Mouse (Mus musculus): Measurements from ENCODE around the gene Zc3h18. TPM values are rescaled to one million over a fixed set of nuclear protein-coding genes. Genes with fewer than 3 reads are reported as not detected.

Zc3h18 gene
- total and polyA plus RNA-seq, 3 experiments: 11.2 to 22.1 (median 21.8) TPM

DNA sequence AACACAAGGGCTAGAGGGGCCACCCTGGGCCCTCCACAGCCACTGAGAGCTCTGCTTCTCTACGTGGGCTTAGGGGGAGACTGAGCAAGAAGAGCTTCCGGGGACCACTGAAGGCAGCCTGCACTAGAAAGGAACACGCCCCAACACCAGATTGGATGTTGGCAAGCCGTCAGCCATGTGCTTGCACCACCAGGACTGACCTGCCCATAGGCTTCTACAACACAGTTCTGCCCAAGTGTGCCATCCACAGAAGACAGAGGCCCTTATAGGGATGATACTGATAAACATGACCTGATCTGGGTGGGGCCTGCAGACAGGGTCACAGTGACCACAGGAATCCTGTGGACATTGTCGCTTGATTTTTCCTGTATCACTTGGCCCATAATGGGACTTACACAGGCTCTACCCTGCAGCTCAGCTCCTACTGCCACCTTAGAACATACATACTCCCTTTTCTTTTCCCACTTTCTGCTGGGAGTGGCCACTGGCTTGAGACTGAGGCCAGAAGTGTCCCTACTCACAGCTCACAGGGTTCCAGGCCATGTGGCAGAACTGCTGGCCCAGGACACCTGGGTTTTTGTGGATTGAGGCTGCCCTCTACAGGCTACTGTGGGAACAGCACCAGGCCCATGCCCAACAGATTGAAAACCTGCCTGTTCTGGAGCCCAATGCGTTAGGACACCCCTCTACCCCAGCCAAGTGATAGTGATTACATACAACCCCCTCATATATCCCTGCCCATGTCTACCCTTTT, 43.5 kb upstream of the Zc3h18 start:
- no peak overlapping the region for H3K27ac ChIP-seq
- no peak overlapping the region for H3K9ac ChIP-seq (ENCODE audit: low read depth, low read length)
- peak; percentile 85 to 92 for DNase-seq
- WGBS: 53% methylated on average over 6 of the region's 6 CpGs
- H3K36me3 ChIP-seq (ENCODE audit: control insufficient read depth, insufficient read depth, low read length): no peaks in the 10 kb centered on the region
- H3K27me3 ChIP-seq (ENCODE audit: control insufficient read depth, insufficient read depth, low read length): no peaks in the 10 kb centered on the region
- TF ChIP-seq POLR2A (IDR thresholded peaks at IDR 0.05; ENCODE audit: insufficient read depth, low read depth, low read length) (no peak), CTCF (IDR thresholded peaks at IDR 0.05) (peak; percentile 99; the same call in 1 of the 2 replicates), EP300 (IDR thresholded peaks at IDR 0.05; ENCODE audit: insufficient read depth, low read depth, low read length) (peak; percentile 92; the same call in 1 of the 2 replicates)
- H3K4me1 ChIP-seq (ENCODE audit: control insufficient read depth, insufficient read depth, low read length): peaks cover 14% of the 10 kb centered on the region
- intact Hi-C loops (cut with DNase I): loop anchor here (1.0 to 10.0 kb wide), 2 partner anchors 60 to 358 kb away; no protein-coding TSS in a partner anchor
- H3K4me3 ChIP-seq: no peak overlapping the region
- H3K79me2 ChIP-seq (replicated peaks; ENCODE audit: control insufficient read depth, insufficient read depth, low read length): no peaks in the 10 kb centered on the region

DNA sequence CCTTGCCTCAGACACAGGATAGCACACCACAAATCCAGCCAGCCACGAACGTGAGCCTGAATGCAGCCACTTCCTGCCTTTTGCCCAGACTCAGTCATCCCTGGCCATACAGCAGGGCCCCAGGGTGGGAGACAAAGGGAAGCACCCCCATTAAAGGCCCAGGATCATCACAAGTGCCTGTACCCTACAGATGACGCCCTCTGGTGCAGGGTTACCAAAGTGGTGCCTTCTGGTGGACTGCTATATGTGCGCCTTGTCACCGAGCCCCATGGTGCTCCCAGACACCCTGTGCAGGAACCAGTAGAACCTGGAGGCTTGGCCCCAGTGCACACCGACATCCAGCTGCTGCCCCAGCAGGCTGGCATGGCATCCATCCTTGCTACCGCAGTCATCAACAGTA, 42.9 kb upstream of the Zc3h18 start:
- H3K4me1 ChIP-seq (ENCODE audit: control insufficient read depth, insufficient read depth, low read length): peaks cover 14% of the 10 kb centered on the region
- no peak overlapping the region for H3K4me3 ChIP-seq
- TF ChIP-seq CTCF (IDR thresholded peaks at IDR 0.05) (no peak), EP300 (IDR thresholded peaks at IDR 0.05; ENCODE audit: insufficient read depth, low read depth, low read length) (no peak), POLR2A (IDR thresholded peaks at IDR 0.05; ENCODE audit: insufficient read depth, low read depth, low read length) (no peak)
- H3K36me3 ChIP-seq (ENCODE audit: control insufficient read depth, insufficient read depth, low read length): no peaks in the 10 kb centered on the region
- H3K27me3 ChIP-seq (ENCODE audit: control insufficient read depth, insufficient read depth, low read length): no peaks in the 10 kb centered on the region
- no peaks in the 10 kb centered on the region for H3K79me2 ChIP-seq (replicated peaks; ENCODE audit: control insufficient read depth, insufficient read depth, low read length)
- no peak overlapping the region for H3K27ac ChIP-seq
- WGBS: 91% methylated on average over 7 of the region's 7 CpGs
- no peak overlapping the region for H3K9ac ChIP-seq (ENCODE audit: low read depth, low read length)
- intact Hi-C loops (cut with DNase I): loop anchor here (1.0 to 10.0 kb wide), 2 partner anchors 60 to 359 kb away; no protein-coding TSS in a partner anchor
- no peak for DNase-seq

DNA sequence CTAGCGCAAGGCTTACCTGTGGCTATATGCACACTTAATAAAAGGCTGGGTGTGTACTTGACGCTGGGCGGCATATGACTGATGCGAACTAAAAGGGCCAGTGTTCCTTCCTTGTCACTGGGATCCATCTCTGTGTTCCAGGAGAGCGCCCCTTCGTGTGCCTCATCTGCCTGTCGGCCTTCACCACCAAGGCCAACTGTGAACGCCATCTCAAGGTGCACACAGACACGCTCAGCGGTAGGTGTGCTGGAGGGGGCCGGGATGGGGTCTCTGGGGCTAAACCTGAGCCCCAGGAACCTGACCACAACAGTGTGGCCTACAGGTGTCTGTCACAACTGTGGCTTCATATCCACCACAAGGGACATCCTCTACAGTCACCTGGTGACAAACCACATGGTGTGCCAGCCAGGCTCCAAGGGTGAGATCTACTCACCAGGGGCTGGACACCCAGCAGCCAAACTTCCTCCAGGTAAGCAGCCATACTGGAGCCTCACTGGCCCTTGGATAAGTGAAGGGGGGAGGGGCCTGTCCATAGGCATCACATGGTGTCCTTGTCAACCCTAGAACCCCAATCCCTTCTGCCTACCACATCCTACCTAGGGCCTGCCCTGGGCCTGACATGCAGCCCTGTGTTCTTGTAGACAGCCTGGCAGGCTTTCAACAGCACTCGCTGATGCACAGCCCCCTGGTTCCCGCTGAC, 41.5 kb upstream of the Zc3h18 start:
- Histone ChIP-seq H3K27ac (no peak overlapping the region), H3K9ac (ENCODE audit: low read depth, low read length) (no peak overlapping the region), H3K4me1 (ENCODE audit: control insufficient read depth, insufficient read depth, low read length) (peaks cover 14% of the 10 kb centered on the region), H3K27me3 (ENCODE audit: control insufficient read depth, insufficient read depth, low read length) (no peaks in the 10 kb centered on the region), H3K36me3 (ENCODE audit: control insufficient read depth, insufficient read depth, low read length) (no peaks in the 10 kb centered on the region), H3K79me2 (replicated peaks; ENCODE audit: control insufficient read depth, insufficient read depth, low read length) (no peaks in the 10 kb centered on the region), H3K4me3 (no peak overlapping the region)
- WGBS: 96% methylated on average over 13 of the region's 13 CpGs
- no peak for TF ChIP-seq CTCF (IDR thresholded peaks at IDR 0.05)
- no peak for TF ChIP-seq EP300 (IDR thresholded peaks at IDR 0.05; ENCODE audit: insufficient read depth, low read depth, low read length)
- TF ChIP-seq POLR2A (IDR thresholded peaks at IDR 0.05; ENCODE audit: insufficient read depth, low read depth, low read length): no peak
- intact Hi-C loops (cut with DNase I): loop anchor here (10.0 kb wide), 1 partner anchor 360 kb away; no protein-coding TSS in a partner anchor
- DNase-seq: no peak

DNA sequence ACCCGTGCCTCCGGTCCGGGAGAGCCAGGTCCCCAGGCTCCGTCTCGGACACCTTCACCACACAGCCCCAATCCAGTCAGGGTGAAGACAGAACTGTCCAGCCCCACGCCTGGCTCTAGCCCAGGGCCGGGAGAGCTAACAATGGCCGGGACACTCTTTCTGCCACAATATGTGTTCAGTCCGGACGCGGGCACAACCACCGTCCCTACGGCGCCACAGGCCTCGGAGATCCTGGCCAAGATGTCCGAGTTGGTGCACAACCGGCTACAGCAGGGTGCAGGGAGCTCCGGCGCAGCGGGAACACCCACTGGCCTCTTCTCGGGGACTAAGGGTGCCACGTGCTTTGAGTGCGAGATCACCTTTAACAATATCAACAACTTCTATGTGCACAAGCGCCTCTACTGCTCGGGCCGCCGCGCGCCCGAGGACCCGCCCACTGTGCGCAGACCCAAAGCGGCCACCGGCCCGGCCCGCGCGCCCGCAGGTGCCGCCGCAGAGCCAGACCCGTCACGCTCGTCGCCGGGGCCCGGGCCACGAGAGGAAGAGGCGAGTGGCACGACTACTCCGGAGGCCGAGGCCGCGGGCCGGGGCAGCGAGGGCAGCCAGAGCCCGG, 40.7 kb upstream of the Zc3h18 start:
- H3K79me2 ChIP-seq (replicated peaks; ENCODE audit: control insufficient read depth, insufficient read depth, low read length): no peaks in the 10 kb centered on the region
- no peak for DNase-seq
- no peaks in the 10 kb centered on the region for H3K27me3 ChIP-seq (ENCODE audit: control insufficient read depth, insufficient read depth, low read length)
- no peak overlapping the region for H3K4me3 ChIP-seq
- no peak overlapping the region for H3K9ac ChIP-seq (ENCODE audit: low read depth, low read length)
- WGBS: 88% methylated on average over 57 of the region's 57 CpGs
- TF ChIP-seq POLR2A (IDR thresholded peaks at IDR 0.05; ENCODE audit: insufficient read depth, low read depth, low read length) (no peak), EP300 (IDR thresholded peaks at IDR 0.05; ENCODE audit: insufficient read depth, low read depth, low read length) (no peak), CTCF (IDR thresholded peaks at IDR 0.05) (no peak)
- H3K27ac ChIP-seq: no peak overlapping the region
- peaks cover 7% of the 10 kb centered on the region for H3K4me1 ChIP-seq (ENCODE audit: control insufficient read depth, insufficient read depth, low read length)
- intact Hi-C loops (cut with DNase I): loop anchor here (10.0 kb wide), 1 partner anchor 361 kb away; no protein-coding TSS in a partner anchor
- no peaks in the 10 kb centered on the region for H3K36me3 ChIP-seq (ENCODE audit: control insufficient read depth, insufficient read depth, low read length)

DNA sequence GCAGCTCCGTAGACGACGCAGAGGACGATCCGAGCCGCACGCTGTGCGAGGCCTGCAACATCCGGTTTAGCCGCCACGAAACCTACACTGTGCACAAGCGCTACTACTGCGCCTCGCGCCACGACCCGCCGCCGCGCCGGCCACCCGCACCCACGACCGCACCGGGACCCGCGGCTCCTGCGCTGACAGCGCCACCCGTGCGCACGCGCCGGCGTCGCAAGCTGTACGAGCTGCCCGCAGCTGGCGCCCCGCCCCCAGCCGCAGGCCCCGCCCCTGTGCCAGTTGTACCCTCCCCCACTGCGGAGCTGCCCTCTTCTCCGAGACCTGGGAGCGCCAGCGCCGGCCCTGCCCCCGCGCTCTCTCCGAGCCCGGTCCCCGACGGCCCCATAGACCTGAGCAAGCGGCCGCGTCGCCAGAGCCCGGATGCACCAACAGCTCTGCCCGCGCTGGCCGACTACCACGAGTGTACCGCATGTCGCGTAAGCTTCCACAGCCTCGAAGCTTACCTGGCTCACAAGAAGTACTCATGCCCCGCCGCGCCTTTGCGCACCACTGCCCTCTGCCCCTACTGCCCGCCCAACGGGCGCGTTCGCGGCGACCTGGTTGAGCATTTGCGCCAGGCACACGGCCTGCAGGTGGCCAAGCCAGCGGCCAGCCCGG, 40.0 kb upstream of the Zc3h18 start:
- Histone ChIP-seq H3K36me3 (ENCODE audit: control insufficient read depth, insufficient read depth, low read length) (no peaks in the 10 kb centered on the region), H3K9ac (ENCODE audit: low read depth, low read length) (no peak overlapping the region), H3K4me3 (no peak overlapping the region), H3K79me2 (replicated peaks; ENCODE audit: control insufficient read depth, insufficient read depth, low read length) (no peaks in the 10 kb centered on the region), H3K27ac (no peak overlapping the region), H3K27me3 (ENCODE audit: control insufficient read depth, insufficient read depth, low read length) (no peaks in the 10 kb centered on the region), H3K4me1 (ENCODE audit: control insufficient read depth, insufficient read depth, low read length) (peaks cover 4% of the 10 kb centered on the region)
- intact Hi-C loops (cut with DNase I): loop anchor here (10.0 kb wide), 1 partner anchor 362 kb away; no protein-coding TSS in a partner anchor
- DNase-seq: no peak
- 81% methylated on average over 81 of the region's 81 CpGs for WGBS
- no peak for TF ChIP-seq EP300 (IDR thresholded peaks at IDR 0.05; ENCODE audit: insufficient read depth, low read depth, low read length)
- TF ChIP-seq CTCF (IDR thresholded peaks at IDR 0.05): no peak
- no peak for TF ChIP-seq POLR2A (IDR thresholded peaks at IDR 0.05; ENCODE audit: insufficient read depth, low read depth, low read length)
